Mouse (Mus musculus): Measurements from ENCODE around the gene Rangrf. TPM values are rescaled to one million over a fixed set of nuclear protein-coding genes. Genes with fewer than 3 reads are reported as not detected.
"Not testable (repeated sequence)": the region's sequence is repeated elsewhere in the genome, so short reads cannot be mapped to it uniquely, and the experiment has no call there.

The Rangrf gene
- polyA plus RNA-seq, 1 experiment from 2014 or later: 34.5 TPM

GRCm38 (mm10) chr11:68987365-68987882 lies 12.4 kb upstream of the Rangrf start:
- no peak overlapping the region for H3K4me3 ChIP-seq (replicated peaks; ENCODE audit: low read length)
- H3K9ac ChIP-seq (replicated peaks; ENCODE audit: low read depth, low read length): no peak overlapping the region
- no peak overlapping the region for H3K4me2 ChIP-seq (ENCODE audit: low read length)
- H3K27me3 ChIP-seq (replicated peaks; ENCODE audit: control insufficient read depth, insufficient read depth, low read length): no peaks in the 10 kb centered on the region
- no peak for ATAC-seq
- 83% methylated on average over 11 of the region's 11 CpGs for WGBS
- H3K36me3 ChIP-seq (ENCODE audit: control insufficient read depth, insufficient read depth): peaks cover 32% of the 10 kb centered on the region
- no peaks in the 10 kb centered on the region for H3K4me1 ChIP-seq (replicated peaks; ENCODE audit: control insufficient read depth, insufficient read depth, low read length)
- no peak overlapping the region for H3K27ac ChIP-seq (ENCODE audit: low read length)
- no peaks in the 10 kb centered on the region for H3K9me3 ChIP-seq (ENCODE audit: control insufficient read depth, low read length)

- Histone ChIP-seq H3K27ac (ENCODE audit: low read length) (no peak overlapping the region), H3K4me3 (replicated peaks; ENCODE audit: low read length) (no peak overlapping the region), H3K9me3 (ENCODE audit: control insufficient read depth, low read length) (no peaks in the 10 kb centered on the region), H3K9ac (replicated peaks; ENCODE audit: low read depth, low read length) (no peak overlapping the region), H3K36me3 (ENCODE audit: control insufficient read depth, insufficient read depth) (peaks cover 7% of the 10 kb centered on the region; the same call in 1 of the 2 replicates), H3K4me2 (ENCODE audit: low read length) (no peak overlapping the region), H3K27me3 (replicated peaks; ENCODE audit: control insufficient read depth, insufficient read depth, low read length) (no peaks in the 10 kb centered on the region), H3K4me1 (replicated peaks; ENCODE audit: control insufficient read depth, insufficient read depth, low read length) (no peaks in the 10 kb centered on the region)
- WGBS: 33% methylated on average over 4 of the region's 4 CpGs
- ATAC-seq: no peak
These were observed 7.8 kb upstream of the Rangrf start for GRCm38 (mm10) chr11:68982639-68983369.

GRCm38 (mm10) chr11:68980919-68981318 lies 5.9 kb upstream of the Rangrf start:
- no peaks in the 10 kb centered on the region for H3K27me3 ChIP-seq (replicated peaks; ENCODE audit: control insufficient read depth, insufficient read depth, low read length)

GRCm38 (mm10) chr11:68979320-68979733 lies 4.3 kb upstream of the Rangrf start:
- Histone ChIP-seq H3K9me3 (ENCODE audit: control insufficient read depth, low read length) (no peaks in the 10 kb centered on the region), H3K36me3 (ENCODE audit: control insufficient read depth, insufficient read depth) (no peaks in the 10 kb centered on the region), H3K4me3 (replicated peaks; ENCODE audit: low read length) (no peak overlapping the region), H3K9ac (replicated peaks; ENCODE audit: low read depth, low read length) (no peak overlapping the region), H3K27ac (ENCODE audit: low read length) (no peak overlapping the region), H3K4me1 (replicated peaks; ENCODE audit: control insufficient read depth, insufficient read depth, low read length) (no peaks in the 10 kb centered on the region), H3K4me2 (ENCODE audit: low read length) (no peak overlapping the region), H3K27me3 (replicated peaks; ENCODE audit: control insufficient read depth, insufficient read depth, low read length) (no peaks in the 10 kb centered on the region)
- no peak for ATAC-seq
- WGBS: 60% methylated on average over 5 of the region's 5 CpGs

More at GRCm38 (mm10) chr11:68980919-68981318, 5.9 kb upstream of the Rangrf start:
- Histone ChIP-seq H3K4me2 (ENCODE audit: low read length) (no peak overlapping the region), H3K9ac (replicated peaks; ENCODE audit: low read depth, low read length) (no peak overlapping the region), H3K4me3 (replicated peaks; ENCODE audit: low read length) (no peak overlapping the region), H3K27ac (ENCODE audit: low read length) (no peak overlapping the region), H3K36me3 (ENCODE audit: control insufficient read depth, insufficient read depth) (no peaks in the 10 kb centered on the region), H3K4me1 (replicated peaks; ENCODE audit: control insufficient read depth, insufficient read depth, low read length) (no peaks in the 10 kb centered on the region), H3K9me3 (ENCODE audit: control insufficient read depth, low read length) (no peaks in the 10 kb centered on the region)
- ATAC-seq: no peak
- 82% methylated on average over 3 of the region's 3 CpGs for WGBS

GRCm38 (mm10) chr11:68975601-68976000 lies 616 bp upstream of the Rangrf start:
- Histone ChIP-seq H3K4me1 (replicated peaks; ENCODE audit: control insufficient read depth, insufficient read depth, low read length) (peaks cover 8% of the 10 kb centered on the region), H3K9ac (replicated peaks; ENCODE audit: low read depth, low read length) (no peak overlapping the region), H3K9me3 (ENCODE audit: control insufficient read depth, low read length) (no peaks in the 10 kb centered on the region), H3K27me3 (replicated peaks; ENCODE audit: control insufficient read depth, insufficient read depth, low read length) (no peaks in the 10 kb centered on the region), H3K36me3 (ENCODE audit: control insufficient read depth, insufficient read depth) (no peaks in the 10 kb centered on the region), H3K27ac (ENCODE audit: low read length) (no peak overlapping the region), H3K4me2 (ENCODE audit: low read length) (no peak overlapping the region), H3K4me3 (replicated peaks; ENCODE audit: low read length) (no peak overlapping the region)
- ATAC-seq: no peak
- 94% methylated on average over 1 of the region's 1 CpGs for WGBS

- no peak overlapping the region for H3K27ac ChIP-seq (ENCODE audit: low read length)
- peak overlapping the region; percentile 66 for H3K4me2 ChIP-seq (ENCODE audit: low read length)
- ATAC-seq: no peak
- peaks cover 8% of the 10 kb centered on the region for H3K4me1 ChIP-seq (replicated peaks; ENCODE audit: control insufficient read depth, insufficient read depth, low read length)
- H3K36me3 ChIP-seq (ENCODE audit: control insufficient read depth, insufficient read depth): no peaks in the 10 kb centered on the region
- no peaks in the 10 kb centered on the region for H3K9me3 ChIP-seq (ENCODE audit: control insufficient read depth, low read length)
- H3K4me3 ChIP-seq (replicated peaks; ENCODE audit: low read length): peak overlapping the region; percentile 50
- no peaks in the 10 kb centered on the region for H3K27me3 ChIP-seq (replicated peaks; ENCODE audit: control insufficient read depth, insufficient read depth, low read length)
- H3K9ac ChIP-seq (replicated peaks; ENCODE audit: low read depth, low read length): no peak overlapping the region
- WGBS: 21% methylated on average over 6 of the region's 6 CpGs
These were observed 930 bp downstream of the Rangrf start for GRCm38 (mm10) chr11:68974059-68974450.

- H3K4me3 ChIP-seq (replicated peaks; ENCODE audit: low read length): peak overlapping the region; percentile 50
- not testable (repeated sequence) for H3K4me1 ChIP-seq (replicated peaks; ENCODE audit: control insufficient read depth, insufficient read depth, low read length); H3K9me3 ChIP-seq (ENCODE audit: control insufficient read depth, low read length); H3K27me3 ChIP-seq (replicated peaks; ENCODE audit: control insufficient read depth, insufficient read depth, low read length); H3K27ac ChIP-seq (ENCODE audit: low read length); H3K36me3 ChIP-seq (ENCODE audit: control insufficient read depth, insufficient read depth)
- H3K9ac ChIP-seq (replicated peaks; ENCODE audit: low read depth, low read length): 0 out of 2 replicates have a peak overlapping the region, but pooled peaks have one; percentile 35
- under 1% methylated on average over 37 of the region's 38 CpGs for WGBS
- ATAC-seq: peak; percentile 95
- H3K4me2 ChIP-seq (ENCODE audit: low read length): peak overlapping the region; percentile 66
These were observed 1.5 kb downstream of the Rangrf start for GRCm38 (mm10) chr11:68973250-68974058.

GRCm38 (mm10) chr11:68970232-68970631 lies 4.8 kb downstream of the Rangrf start:
- Histone ChIP-seq H3K4me1 (replicated peaks; ENCODE audit: control insufficient read depth, insufficient read depth, low read length) (peaks cover 17% of the 10 kb centered on the region), H3K9ac (replicated peaks; ENCODE audit: low read depth, low read length) (no peak overlapping the region), H3K27me3 (replicated peaks; ENCODE audit: control insufficient read depth, insufficient read depth, low read length) (no peaks in the 10 kb centered on the region), H3K27ac (ENCODE audit: low read length) (no peak overlapping the region), H3K36me3 (ENCODE audit: control insufficient read depth, insufficient read depth) (no peaks in the 10 kb centered on the region), H3K4me3 (replicated peaks; ENCODE audit: low read length) (no peak overlapping the region), H3K4me2 (ENCODE audit: low read length) (no peak overlapping the region), H3K9me3 (ENCODE audit: control insufficient read depth, low read length) (no peaks in the 10 kb centered on the region)
- WGBS: 64% methylated on average over 4 of the region's 4 CpGs
- no peak for ATAC-seq

GRCm38 (mm10) chr11:68968752-68969151 lies 6.2 kb downstream of the Rangrf start:
- no peak overlapping the region for H3K4me3 ChIP-seq (replicated peaks; ENCODE audit: low read length)
- no peak overlapping the region for H3K9ac ChIP-seq (replicated peaks; ENCODE audit: low read depth, low read length)
- peaks cover 15% of the 10 kb centered on the region for H3K4me1 ChIP-seq (replicated peaks; ENCODE audit: control insufficient read depth, insufficient read depth, low read length)
- H3K36me3 ChIP-seq (ENCODE audit: control insufficient read depth, insufficient read depth): no peaks in the 10 kb centered on the region
- H3K27me3 ChIP-seq (replicated peaks; ENCODE audit: control insufficient read depth, insufficient read depth, low read length): no peaks in the 10 kb centered on the region
- ATAC-seq: no peak
- H3K4me2 ChIP-seq (ENCODE audit: low read length): no peak overlapping the region; the same call in 1 of the 2 replicates
- H3K27ac ChIP-seq (ENCODE audit: low read length): no peak overlapping the region
- no peaks in the 10 kb centered on the region for H3K9me3 ChIP-seq (ENCODE audit: control insufficient read depth, low read length)
- WGBS: 84% methylated on average over 11 of the region's 11 CpGs

Data from forebrain, embryonic 16.5 days (tissue).